Mouse (Mus musculus) neutrophil, adult 5-6 weeks (primary cell): ENCODE data around the gene Oaf. TPM values are rescaled to one million over a fixed set of nuclear protein-coding genes. Genes with fewer than 3 reads are reported as not detected.
A peak's percentile ranks its signal among the peaks of the same experiment; 100 is the strongest.

Source experiments
- ATAC-seq: fragments of 151-379, 151-347 bp; 2 replicates; pipeline ENCODE4 v1.8.0; 2017; ENCODE audit warnings: mild to moderate bottlenecking, moderate TSS enrichment; ENCODE audit not compliant: insufficient number of reproducible peaks, poor library complexity, low FRiP score, severe bottlenecking; ENCODE audit errors: extremely low read depth
- total RNA-seq: library from RNA; stranded (forward); fragments of 200-1000 nt; gene quantifications from 2 replicates; pipeline ENCODE4 v1.2.3, GENCODE M21; 2017

Oaf gene
- total RNA-seq, 1 experiment from 2014 or later, result not detected

GRCm38 (mm10) chr9:43229398-43229895 is 10.3 kb downstream of the Oaf start:
- no peak for ATAC-seq

- ATAC-seq, result no peak
These were observed 11.0 kb downstream of the Oaf start for GRCm38 (mm10) chr9:43228745-43229144.

- ATAC-seq, result no peak
These were observed 12.1 kb downstream of the Oaf start for GRCm38 (mm10) chr9:43227626-43228025.

DNA sequence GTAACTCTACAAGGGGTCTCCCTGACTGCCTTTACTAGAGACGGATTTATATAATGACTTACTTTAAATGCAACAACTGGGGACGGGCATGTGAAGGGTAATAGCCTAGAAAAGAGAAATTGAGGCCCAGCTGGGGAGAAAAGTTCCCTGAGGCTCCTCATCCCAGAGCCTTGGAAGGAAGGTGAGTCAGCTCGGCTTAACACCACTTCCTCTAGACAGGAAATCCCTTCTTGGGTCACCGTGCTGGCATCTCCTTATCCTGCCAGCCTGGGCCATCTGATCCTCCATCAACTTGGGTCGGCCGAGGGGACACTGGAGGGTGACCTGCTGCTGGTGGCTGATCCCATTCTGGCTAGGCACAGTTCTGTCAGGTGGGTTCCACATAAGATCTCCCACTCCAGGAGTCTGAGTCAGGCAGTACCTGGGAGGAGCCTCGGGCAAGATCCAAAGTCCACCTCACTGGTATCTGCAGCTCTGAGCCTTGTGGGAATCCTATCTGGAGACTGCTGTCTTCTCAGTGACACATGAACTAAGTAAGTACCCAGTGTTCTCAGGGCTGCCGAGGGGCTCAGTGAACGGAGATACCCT is 13.0 kb downstream of the Oaf start:
- no peak for ATAC-seq

GRCm38 (mm10) chr9:43225481-43225880 is 14.2 kb downstream of the Oaf start:
- ATAC-seq, result no peak

- ATAC-seq, result no peak
These were observed 14.8 kb downstream of the Oaf start for GRCm38 (mm10) chr9:43224771-43225355.

DNA sequence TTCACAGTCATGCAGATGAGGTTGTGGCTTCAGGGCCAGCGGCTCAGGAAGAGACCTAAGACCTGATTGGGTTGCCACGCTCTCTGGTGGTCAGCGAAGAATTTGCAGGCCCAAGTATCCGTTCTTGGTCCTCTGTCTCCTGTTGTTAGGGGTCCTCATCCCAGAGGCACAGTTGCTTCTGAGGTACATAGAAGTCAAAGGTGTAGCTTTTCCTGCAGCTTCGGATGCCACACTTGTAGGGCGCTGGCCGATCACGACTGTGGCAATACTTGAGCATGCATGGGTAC is 17.3 kb downstream of the Oaf start:
- ATAC-seq, result no peak

- ATAC-seq, result peak; percentile 39; the same call in 1 of the 2 replicates
These were observed 17.9 kb downstream of the Oaf start for GRCm38 (mm10) chr9:43221643-43222428.

DNA sequence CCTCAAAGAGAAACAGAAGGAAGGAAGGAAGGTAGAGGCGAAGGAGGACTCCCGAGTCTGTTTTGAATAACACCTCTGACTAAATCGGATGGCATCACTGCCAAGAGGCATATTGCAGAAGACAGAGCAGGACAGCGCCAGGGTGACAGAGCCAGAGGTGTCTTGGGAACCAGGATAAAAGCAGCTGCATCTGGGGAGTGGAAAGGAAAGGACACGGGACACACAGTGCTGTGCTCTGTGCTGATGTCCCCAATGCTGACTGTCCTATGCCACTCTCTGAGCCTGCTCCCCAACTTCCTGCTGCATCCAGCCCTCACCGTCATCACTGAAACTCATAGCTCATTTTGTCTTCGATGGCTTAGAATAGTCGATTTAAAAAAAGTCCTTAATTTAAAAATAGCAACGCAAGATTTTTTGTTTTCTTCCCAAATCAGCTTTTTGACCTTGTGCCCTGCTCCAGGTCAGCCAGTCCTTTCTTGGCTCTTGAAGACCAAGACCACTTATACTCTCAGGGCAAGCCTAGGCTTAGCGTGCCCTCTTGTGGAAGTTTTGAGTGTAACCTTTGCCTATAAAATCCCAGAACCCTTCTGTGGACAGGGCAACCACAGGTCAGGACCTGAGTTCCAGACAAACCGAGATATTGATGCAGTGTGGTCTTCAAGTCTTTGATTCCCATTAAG is 28.8 kb downstream of the Oaf start:
- no peak for ATAC-seq

DNA sequence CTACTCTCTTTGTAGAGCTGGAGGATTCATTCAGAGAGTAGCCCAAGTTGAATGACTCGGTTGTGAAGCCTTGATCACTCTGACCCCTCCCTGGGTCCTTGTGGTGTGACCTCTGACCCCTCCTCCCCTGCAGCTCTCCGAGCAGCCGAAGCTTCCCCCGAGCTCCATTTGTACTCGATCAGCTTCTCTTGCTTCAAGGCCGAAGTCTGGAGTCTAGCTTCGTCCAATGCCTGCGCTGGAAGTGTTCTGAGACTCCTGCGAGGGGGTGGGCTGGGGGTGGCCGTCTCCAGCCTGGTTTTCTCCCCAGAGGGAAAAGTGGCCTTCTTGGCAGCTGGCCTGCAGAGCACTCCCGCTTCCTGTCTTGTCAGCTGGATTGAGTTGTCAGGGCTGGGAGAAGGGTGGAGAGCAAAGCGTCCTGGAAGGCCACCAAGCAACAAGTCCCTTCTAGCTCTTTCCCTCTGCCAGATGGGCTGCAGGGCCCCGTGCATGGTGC is 29.5 kb downstream of the Oaf start, which contains the start of gene Pou2f3:
TSS of gene Pou2f3 (minus strand) at position 180 of the 493 bp plus-strand sequence.
- no peak for ATAC-seq

DNA sequence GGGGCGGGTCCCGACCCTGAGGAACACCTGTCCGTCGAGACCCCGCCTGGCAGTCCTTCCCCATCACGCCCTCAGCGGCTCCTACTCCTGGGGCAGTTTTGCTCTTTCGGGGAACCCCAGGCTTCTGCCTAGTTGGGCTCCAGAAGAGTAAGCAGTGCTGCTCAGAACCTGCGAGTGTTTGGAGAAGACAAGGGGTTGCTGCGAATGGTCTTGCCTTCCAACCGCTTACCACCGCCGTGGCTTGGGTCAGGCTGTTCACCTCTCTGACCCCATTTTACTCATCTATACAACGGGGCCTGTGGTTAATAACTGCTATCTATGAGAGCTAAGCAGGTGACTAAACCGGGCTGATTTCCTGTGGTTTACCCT is 33.7 kb downstream of the Oaf start:
- ATAC-seq, result no peak

GRCm38 (mm10) chr9:43205343-43206021 is 34.2 kb downstream of the Oaf start:
- no peak for ATAC-seq

GRCm38 (mm10) chr9:43200212-43200611 is 39.5 kb downstream of the Oaf start:
- no peak for ATAC-seq

DNA sequence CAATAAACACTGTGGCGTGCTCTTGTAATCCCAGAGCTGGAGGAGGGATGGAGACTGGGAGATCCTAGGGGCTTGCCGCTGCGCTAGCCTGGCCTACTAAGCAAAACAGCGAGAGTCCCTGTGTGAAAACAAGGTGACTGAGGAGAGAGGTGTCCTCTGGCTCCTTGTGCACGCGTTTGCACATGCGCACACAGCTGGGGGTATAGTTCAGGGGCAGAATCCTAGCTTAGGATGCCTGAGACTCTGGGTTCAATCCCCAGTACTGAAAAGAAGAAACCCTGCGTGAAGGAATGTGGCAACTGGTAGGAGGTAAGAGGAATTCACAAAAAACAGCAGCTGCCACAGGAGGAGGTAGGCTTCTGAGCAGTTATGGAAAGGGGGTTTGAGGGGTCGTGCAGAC is 45.7 kb downstream of the Oaf start:
- ATAC-seq, result no peak

DNA sequence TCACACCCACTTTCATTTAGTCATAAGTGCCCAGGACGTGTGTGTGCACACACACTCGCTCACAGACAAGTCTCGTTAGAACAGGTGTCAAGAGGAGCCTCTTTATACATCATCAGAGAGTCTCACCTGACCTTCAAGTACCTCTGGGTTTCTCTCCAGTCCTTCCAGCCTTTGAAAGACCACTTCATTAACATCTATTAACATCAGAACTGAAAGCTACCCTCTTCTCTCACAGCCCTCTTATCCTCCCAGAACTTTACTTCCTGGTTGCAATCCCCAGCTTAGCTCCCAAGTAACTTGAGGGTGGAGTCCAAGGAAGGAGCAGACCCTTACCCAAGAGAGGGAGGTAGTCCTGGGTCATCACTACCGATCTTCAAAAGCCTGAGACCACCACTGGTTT is 48.1 kb downstream of the Oaf start:
- no peak for ATAC-seq

- no peak for ATAC-seq
These were observed 50.7 kb downstream of the Oaf start for GRCm38 (mm10) chr9:43189021-43189356.

DNA sequence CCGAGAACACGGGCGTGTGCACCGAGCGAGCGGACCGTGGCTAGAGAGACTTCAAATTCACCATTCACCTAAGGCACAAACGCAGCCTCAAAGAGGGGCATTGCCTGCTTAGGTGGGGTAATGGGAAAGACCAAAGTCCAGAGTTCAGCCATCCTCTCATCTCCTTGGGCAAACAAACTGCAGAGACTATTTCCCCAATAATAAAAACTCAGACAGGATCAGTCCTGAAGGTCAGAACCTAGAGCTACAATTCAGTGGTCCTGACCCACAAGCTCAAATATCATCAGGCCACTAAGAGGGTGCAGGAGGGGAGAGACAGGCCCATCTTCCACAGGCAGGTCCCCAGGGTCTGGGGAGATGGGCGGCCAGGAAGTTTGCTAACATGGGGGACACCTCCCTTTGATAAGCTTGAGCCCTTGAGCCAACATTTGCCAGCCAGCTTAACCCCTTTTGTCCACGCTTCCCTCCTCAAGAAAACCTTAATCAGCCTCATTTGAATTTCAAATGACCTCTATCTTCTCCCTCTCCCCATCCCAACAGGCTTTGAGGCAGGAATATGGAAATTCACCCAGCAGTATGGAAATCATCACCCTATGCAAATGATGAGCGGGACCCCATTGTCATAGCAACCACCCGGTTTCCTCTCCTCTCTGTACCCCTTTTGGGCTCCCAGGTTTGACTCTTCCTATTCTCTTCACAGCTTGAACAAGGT is 51.2 kb downstream of the Oaf start:
- no peak for ATAC-seq

GRCm38 (mm10) chr9:43179614-43180013 is 60.1 kb downstream of the Oaf start:
- no peak for ATAC-seq

DNA sequence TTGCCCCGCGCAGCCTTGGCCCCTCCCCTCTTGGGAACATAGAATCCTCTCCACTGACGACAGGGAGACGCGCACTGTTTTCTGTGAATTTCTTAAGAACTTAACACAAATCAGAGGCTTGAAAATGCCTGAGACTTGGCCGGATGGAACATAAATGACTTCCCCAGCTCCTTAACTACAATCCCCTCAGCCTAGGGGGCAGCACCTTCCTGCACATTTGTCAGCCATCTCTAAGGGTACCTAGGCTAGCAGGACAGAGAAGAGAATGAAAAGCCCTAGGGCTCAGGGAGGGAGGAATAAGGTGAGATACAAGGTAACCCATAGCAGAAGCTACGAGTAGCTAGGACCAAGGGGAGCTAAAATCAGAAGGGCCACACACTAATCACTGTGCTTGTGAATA is 61.5 kb downstream of the Oaf start:
- ATAC-seq, result no peak
